Mouse (Mus musculus) layer of hippocampus, postnatal 10 days (tissue): ENCODE data around the gene Trip6. TPM values are rescaled to one million over a fixed set of nuclear protein-coding genes. Genes with fewer than 3 reads are reported as not detected.

ENCODE experiments used
- DNase-seq, 2 experiments: peaks; one replicate each; pipeline ENCODE4 v3.0.0; 2021; ENCODE audit warnings: low spot score in 2 of 2
- microRNA-seq, 2 experiments: library from miRNA; unstranded; fragments of <30 nt; microRNA quantifications; one replicate each; pipeline ENCODE4 v1.2.0; 2021
- total RNA-seq, 2 experiments: library from RNA; stranded (reverse); gene quantifications; 2 replicates each; pipeline ENCODE4 v1.2.3; 2021

Gene Trip6
- total RNA-seq, 2 experiments from 2014 or later, result 6.2 to 7.7 TPM

DNA sequence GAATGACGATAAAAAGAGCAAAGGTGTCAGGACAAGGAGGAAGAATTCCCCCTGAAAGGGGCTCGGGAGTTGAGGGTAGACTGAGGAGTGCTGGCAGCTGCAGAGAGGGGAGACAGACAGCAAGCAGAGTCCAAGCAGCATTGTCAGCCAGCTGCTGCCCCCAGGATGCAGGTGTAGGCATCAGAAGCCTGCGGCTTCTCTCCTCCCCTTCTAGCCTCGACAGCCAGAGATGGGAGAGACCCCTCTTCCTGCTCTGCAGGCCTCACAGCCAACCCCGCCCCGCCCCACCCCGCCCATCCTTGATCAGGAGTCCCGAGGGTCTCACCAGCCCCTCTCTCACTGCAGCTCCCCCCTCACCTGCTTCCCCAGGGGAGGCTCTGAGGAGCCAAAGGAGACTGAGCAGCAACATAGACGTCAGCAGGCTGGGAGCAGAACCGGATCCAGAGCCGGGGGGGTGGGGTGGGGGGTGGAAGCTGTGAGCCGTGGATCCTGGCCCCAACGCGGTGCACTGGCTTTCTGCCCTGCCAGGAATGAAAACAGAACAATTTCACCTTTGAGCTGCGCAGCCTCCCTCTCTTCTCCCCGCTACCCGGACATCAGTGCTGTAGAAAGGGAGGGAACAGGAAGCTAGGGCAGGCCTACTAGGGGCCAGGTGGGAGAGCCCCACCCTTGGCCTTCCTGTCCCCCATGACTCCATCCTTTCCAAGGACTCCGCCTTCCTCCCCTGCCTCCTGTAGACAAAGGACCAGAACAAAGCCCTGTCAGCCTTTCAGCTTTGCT is 45.9 kb downstream of the Trip6 start:
- no peak for DNase-seq

DNA sequence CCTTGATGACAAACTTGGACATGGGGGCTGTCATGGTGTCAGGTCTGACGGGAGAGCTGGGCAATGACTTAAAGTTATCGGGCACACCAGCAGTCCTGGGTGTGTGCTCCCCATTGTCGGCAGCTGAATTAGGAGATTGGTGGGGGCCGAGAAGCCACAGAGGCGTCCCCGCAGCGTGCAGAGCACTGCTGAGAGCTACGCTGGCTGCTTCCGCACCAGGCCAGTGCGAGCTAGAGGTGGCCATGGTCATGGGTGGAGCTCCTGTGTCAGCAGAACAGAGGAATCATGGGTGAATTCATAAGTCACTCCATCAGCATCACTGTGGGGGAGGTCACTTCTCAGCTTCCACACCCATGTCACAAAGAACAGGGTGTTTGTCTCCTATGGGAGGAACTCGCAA is 49.4 kb downstream of the Trip6 start:
- no peak for DNase-seq

DNA sequence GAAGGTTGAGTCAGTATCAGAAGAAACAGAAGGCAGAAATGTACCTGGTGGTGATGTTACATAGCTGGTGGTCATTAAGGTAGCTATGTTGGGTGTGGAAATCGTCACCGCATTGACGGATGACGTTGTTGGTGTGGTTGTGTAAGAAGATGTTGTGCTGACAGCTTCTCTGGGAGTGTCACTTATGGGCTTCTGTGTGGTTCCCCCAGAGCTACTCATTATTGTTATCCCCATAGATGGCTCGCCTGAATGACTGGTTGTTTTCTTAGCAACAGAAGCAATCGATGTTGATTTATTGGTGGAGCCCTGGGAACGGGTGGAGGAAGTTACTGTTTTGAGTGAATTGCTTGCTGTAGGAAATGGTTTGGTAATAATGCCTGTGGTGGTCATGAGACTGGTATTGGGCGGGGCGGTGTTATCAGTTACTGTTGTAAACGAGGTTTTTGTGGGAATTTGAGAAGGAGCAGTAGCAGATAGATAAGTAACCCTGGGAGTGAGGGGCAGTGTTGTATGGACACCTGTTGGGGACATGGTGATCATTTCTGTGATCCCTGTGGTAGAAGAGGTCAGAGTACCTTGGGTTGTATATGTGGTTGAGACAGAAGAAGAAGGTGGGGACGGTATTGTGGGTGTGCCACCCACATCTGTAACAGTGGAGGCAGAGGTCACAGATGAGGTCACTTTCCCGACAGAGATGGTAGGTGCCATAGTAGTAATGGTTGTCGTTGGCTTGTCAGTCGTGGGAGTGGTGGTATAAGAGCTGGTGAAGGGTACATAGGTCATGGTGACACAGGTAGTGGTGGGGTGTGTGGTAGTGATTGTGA is 50.1 kb downstream of the Trip6 start:
- no peak for DNase-seq

Small RNA genes lying within 50 kb of the gene (microRNA-seq; reads per million reads assigned to microRNA genes)
- gene Mir7036, result 1.6 to 2.7 reads per million in 2 experiments
- gene Mir8116, result 0 to 0.59 reads per million in 2 experiments

Other genes starting within 250 kb of the Trip6 start
- gene Serpine1, start 242.1 kb downstream of the Trip6 start, total RNA-seq, result under 1 TPM; 0.80 to 0.96 TPM
- 1 to 10 TPM; 4.8 to 5.2 TPM for gene Trim56, start 198.2 kb downstream of the Trip6 start, total RNA-seq
- not detected for gene Muc3, start 165.1 kb downstream of the Trip6 start, total RNA-seq
- 1 to 10 TPM; 3.5 to 5.2 TPM for gene Muc3a, start 102.0 kb downstream of the Trip6 start, total RNA-seq
- 10 to 100 TPM; 93.0 to 97.4 TPM for gene Ache, start 26.9 kb downstream of the Trip6 start, total RNA-seq
- gene Ufsp1, start 19.8 kb downstream of the Trip6 start, total RNA-seq, result 10 to 100 TPM; 20.4 to 21.8 TPM
- gene Srrt, start 6.7 kb downstream of the Trip6 start, total RNA-seq, result 100 to 1,000 TPM; 188 to 191 TPM
- gene Slc12a9, start 19.2 kb upstream of the Trip6 start, total RNA-seq, result 10 to 100 TPM; 28.8 to 30.7 TPM
- 1 to 10 TPM; 8.3 to 9.3 TPM for gene Ephb4, start 35.7 kb upstream of the Trip6 start, total RNA-seq
- gene Zan, start 162.7 kb upstream of the Trip6 start, total RNA-seq, result under 1 TPM; 0.36 to 0.43 TPM
- gene Pop7, start 188.1 kb upstream of the Trip6 start, total RNA-seq, result 10 to 100 TPM; 30.7 to 36.5 TPM
- 10 to 100 TPM; 40.2 to 50.4 TPM for gene Gigyf1, start 204.1 kb upstream of the Trip6 start, total RNA-seq
- gene Epo, start 218.8 kb upstream of the Trip6 start, total RNA-seq, result not detected
- gene Gnb2, start 219.1 kb upstream of the Trip6 start, total RNA-seq, result 100 to 1,000 TPM; 874 to 885 TPM
- gene Actl6b, start 239.1 kb upstream of the Trip6 start, total RNA-seq, result 100 to 1,000 TPM; 124 to 134 TPM